Mouse (Mus musculus) midbrain, embryonic 12.5 days (tissue): ENCODE results near the gene Gigyf2. TPM values are rescaled to one million over a fixed set of nuclear protein-coding genes. Genes with fewer than 3 reads are reported as not detected.
"Not testable (repeated sequence)": the region's sequence is repeated elsewhere in the genome, so short reads cannot be mapped to it uniquely, and the experiment has no call there.

Source experiments
- ATAC-seq: fragments of 200-750 bp; cut with Nextera tagmentation; 2 replicates; pipeline ENCODE4 v1.8.0; 2017; ENCODE audit warnings: low read depth, moderate TSS enrichment, moderate library complexity; ENCODE audit not compliant: low FRiP score
- H3K27ac ChIP-seq: fragments of 300-500 bp; sonication (generic); replicated peaks from 2 replicates; pipeline ENCODE4 v1.5.1; 2016; ENCODE audit warnings: mild to moderate bottlenecking
- H3K27me3 ChIP-seq: fragments of 300-500 bp; sonication (generic); 2 replicates; pipeline ENCODE4 v1.6.1; 2016; ENCODE audit warnings: mild to moderate bottlenecking
- H3K36me3 ChIP-seq: fragments of 300-500 bp; sonication (generic); 2 replicates; pipeline ENCODE4 v1.6.1; 2016
- H3K4me1 ChIP-seq: fragments of 300-500 bp; sonication (generic); 2 replicates; pipeline ENCODE4 v1.6.1; 2016
- H3K4me2 ChIP-seq: fragments of 300-500 bp; sonication (generic); replicated peaks from 2 replicates; pipeline ENCODE4 v1.6.1; 2016; ENCODE audit warnings: mild to moderate bottlenecking, moderate library complexity
- H3K4me3 ChIP-seq: fragments of 300-500 bp; sonication (generic); 2 replicates; pipeline ENCODE4 v1.5.1; 2016; ENCODE audit warnings: mild to moderate bottlenecking
- H3K9ac ChIP-seq: fragments of 300-500 bp; sonication (generic); replicated peaks from 2 replicates; pipeline ENCODE4 v1.6.1; 2016; ENCODE audit warnings: mild to moderate bottlenecking, moderate library complexity
- H3K9me3 ChIP-seq: fragments of 300-500 bp; sonication (generic); 2 replicates; pipeline ENCODE4 v1.6.1; 2016; ENCODE audit warnings: mild to moderate bottlenecking
- WGBS: fragments of 180-500 bp; shearing (Covaris S2); methylation state at CpG from one replicate; pipeline ENCODE4 v1.1.7; 2016; 5-methylcytosine and 5-hydroxymethylcytosine counted together
- polyA plus RNA-seq: library from polyadenylated mRNA; unstranded; fragments of >200 nt; fragmentation: Nextera tagmentation; extraction: Ambion mirVana; gene quantifications from 2 replicates; pipeline ENCODE4 v1.2.1, GENCODE M21; 2016

Gigyf2 gene
- polyA plus RNA-seq, 1 experiment from 2014 or later, result 64.3 TPM

- ATAC-seq, result no peak
- H3K27me3 ChIP-seq, result no peaks in the 10 kb centered on the region
- H3K4me2 ChIP-seq, result no peak overlapping the region
- 0 out of 2 replicates have a peak, but pooled peaks cover 4% of the 10 kb centered on the region for H3K36me3 ChIP-seq
- WGBS, result 91% methylated on average over 7 of the region's 7 CpGs
- H3K9ac ChIP-seq, result no peak overlapping the region
- peaks cover 4% of the 10 kb centered on the region; the same call in 1 of the 2 replicates for H3K4me1 ChIP-seq
- no peak overlapping the region for H3K4me3 ChIP-seq
- no peak overlapping the region for H3K27ac ChIP-seq
- H3K9me3 ChIP-seq, result no peaks in the 10 kb centered on the region
Observed at GRCm38 (mm10) chr1:87396923-87397586, 70.3 kb downstream of the Gigyf2 start.

DNA sequence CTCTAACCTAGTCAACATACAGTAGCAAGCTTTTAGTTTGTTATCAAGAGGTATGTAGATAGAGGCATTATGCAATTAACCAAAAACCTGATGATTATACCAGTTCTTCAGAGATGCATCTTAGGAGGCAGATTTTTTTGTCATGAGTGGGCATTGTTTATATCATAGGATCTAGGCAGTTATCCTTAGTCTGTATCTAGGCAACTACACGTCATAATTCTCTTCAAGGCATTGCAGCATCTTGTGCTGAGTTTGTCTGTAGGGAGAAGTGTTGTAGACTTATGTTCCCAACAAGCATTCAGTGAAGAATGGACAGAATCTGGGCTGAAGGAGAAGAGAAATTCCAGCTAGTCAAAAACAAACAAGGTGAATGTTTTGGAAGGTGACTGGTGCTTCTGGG, 77.9 kb downstream of the Gigyf2 start:
- WGBS, result 86% methylated on average over 1 of the region's 1 CpGs
- Histone ChIP-seq H3K9ac (no peak overlapping the region), H3K4me1 (no peaks in the 10 kb centered on the region), H3K27ac (no peak overlapping the region), H3K36me3 (peaks cover 41% of the 10 kb centered on the region), H3K27me3 (no peaks in the 10 kb centered on the region), H3K9me3 (no peaks in the 10 kb centered on the region), H3K4me3 (no peak overlapping the region), H3K4me2 (no peak overlapping the region)
- ATAC-seq, result no peak

DNA sequence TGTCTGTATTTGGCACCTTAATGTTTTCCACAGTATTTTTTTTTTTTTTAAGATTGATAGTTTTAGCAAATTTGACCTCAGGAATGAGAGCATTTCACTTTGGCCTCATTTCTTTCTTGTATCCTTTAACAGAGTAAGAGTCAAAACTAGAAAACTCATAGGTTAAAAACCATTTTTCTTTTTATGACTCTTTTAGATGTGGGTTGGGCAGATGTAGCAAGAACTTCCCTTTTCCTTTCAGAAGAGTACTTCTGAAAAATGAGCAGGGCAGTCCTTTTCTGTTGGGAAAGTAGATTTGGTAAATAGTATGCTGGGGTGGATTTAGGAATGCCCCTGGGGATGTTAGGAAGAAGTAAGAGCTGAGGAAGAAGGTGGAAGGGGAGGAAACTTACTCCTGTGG, 79.2 kb downstream of the Gigyf2 start:
- Histone ChIP-seq H3K27ac (no peak overlapping the region), H3K9ac (no peak overlapping the region), H3K27me3 (no peaks in the 10 kb centered on the region), H3K4me1 (no peaks in the 10 kb centered on the region), H3K9me3 (no peaks in the 10 kb centered on the region), H3K36me3 (peaks cover 48% of the 10 kb centered on the region), H3K4me2 (no peak overlapping the region), H3K4me3 (no peak overlapping the region)
- ATAC-seq, result no peak

DNA sequence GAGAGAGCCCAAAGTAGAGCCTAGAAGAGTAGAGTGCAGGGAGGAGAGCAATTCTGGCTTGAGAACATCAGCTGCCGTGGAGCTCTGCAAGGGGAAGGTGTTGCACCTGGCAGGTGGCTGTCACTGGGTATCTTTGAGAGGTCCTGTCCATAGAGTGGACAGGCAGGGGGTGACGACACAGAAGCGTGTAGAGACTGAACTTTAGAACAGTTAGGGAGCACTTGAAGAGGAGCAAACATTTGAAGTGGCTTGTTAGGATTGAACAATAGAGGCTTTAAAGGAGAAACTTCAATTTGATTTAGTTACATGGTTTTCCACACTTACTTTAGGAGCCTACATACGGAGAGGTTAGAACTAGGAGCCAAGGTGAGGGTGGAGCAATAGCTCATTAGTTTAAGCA, 82.6 kb downstream of the Gigyf2 start:
- Histone ChIP-seq H3K27me3 (no peaks in the 10 kb centered on the region), H3K9ac (no peak overlapping the region), H3K4me1 (no peaks in the 10 kb centered on the region), H3K36me3 (peaks cover 70% of the 10 kb centered on the region), H3K27ac (no peak overlapping the region), H3K4me3 (no peak overlapping the region), H3K9me3 (no peaks in the 10 kb centered on the region), H3K4me2 (no peak overlapping the region)
- WGBS, result 91% methylated on average over 4 of the region's 4 CpGs
- ATAC-seq, result no peak

- Histone ChIP-seq H3K36me3 (peaks cover 48% of the 10 kb centered on the region), H3K27me3 (no peaks in the 10 kb centered on the region), H3K9ac (no peak overlapping the region), H3K4me2 (no peak overlapping the region), H3K9me3 (no peaks in the 10 kb centered on the region), H3K27ac (no peak overlapping the region), H3K4me3 (no peak overlapping the region), H3K4me1 (no peaks in the 10 kb centered on the region)
- 97% methylated on average over 4 of the region's 4 CpGs for WGBS
- no peak for ATAC-seq
Observed at GRCm38 (mm10) chr1:87418733-87419132, 91.9 kb downstream of the Gigyf2 start.

DNA sequence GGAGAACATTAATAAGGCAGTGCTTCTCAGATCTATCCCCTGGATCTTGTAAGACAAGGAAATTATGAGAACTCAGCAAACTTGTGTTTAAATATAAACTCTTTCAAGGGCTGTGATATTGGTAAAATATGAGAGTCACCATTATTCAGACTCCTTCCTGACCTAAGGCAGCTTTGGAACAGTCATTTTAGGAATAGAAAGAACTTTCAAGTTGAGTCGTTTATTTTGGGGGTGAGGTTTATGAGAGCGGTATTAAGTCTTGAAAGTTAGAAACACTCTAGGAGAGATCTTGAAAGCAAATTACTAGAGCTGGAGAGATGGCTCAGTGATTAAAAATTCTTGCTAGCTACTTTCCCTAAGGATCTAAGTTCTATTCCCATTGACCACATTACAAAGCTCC, 108.3 kb downstream of the Gigyf2 start:
- 92% methylated on average over 2 of the region's 2 CpGs for WGBS
- Histone ChIP-seq H3K4me1 (no peaks in the 10 kb centered on the region), H3K4me2 (no peak overlapping the region), H3K27me3 (no peaks in the 10 kb centered on the region), H3K27ac (no peak overlapping the region), H3K4me3 (no peak overlapping the region), H3K9me3 (no peaks in the 10 kb centered on the region), H3K9ac (no peak overlapping the region), H3K36me3 (peaks cover 65% of the 10 kb centered on the region)
- no peak for ATAC-seq

GRCm38 (mm10) chr1:87436583-87436982, 109.8 kb downstream of the Gigyf2 start:
- Histone ChIP-seq H3K9ac (no peak overlapping the region), H3K9me3 (no peaks in the 10 kb centered on the region), H3K27me3 (no peaks in the 10 kb centered on the region), H3K4me2 (no peak overlapping the region), H3K4me3 (no peak overlapping the region), H3K36me3 (peaks cover 69% of the 10 kb centered on the region), H3K27ac (no peak overlapping the region), H3K4me1 (no peaks in the 10 kb centered on the region)
- ATAC-seq, result no peak
- WGBS, result 94% methylated on average over 6 of the region's 6 CpGs

GRCm38 (mm10) chr1:87447183-87448104, 120.6 kb downstream of the Gigyf2 start:
- Histone ChIP-seq H3K27me3 (no peaks in the 10 kb centered on the region), H3K9me3 (no peaks in the 10 kb centered on the region), H3K36me3 (peaks cover 71% of the 10 kb centered on the region), H3K9ac (no peak overlapping the region), H3K4me2 (no peak overlapping the region), H3K27ac (no peak overlapping the region), H3K4me3 (no peak overlapping the region), H3K4me1 (no peaks in the 10 kb centered on the region)
- WGBS, result 39% methylated on average over 5 of the region's 5 CpGs
- ATAC-seq, result no peak

DNA sequence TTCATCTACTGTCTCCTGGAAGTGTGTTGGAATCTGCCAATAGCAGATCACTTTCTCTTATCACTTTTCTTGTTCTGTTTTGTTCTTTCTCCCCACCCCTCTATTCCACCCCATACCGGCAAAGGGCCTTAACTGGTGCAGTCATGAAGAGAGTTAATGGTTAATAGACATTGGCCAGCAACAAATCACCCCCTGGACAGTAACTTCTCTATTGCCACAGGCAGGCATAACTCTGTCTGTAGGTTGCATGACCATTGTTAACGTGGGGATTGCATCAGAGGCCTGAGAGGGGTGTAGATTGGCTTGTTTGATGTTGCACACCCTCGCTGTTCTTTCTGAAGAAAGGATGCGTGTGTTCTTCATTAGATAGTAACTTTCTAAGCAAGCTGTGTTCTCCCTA, 122.6 kb downstream of the Gigyf2 start:
- Histone ChIP-seq H3K9me3 (no peaks in the 10 kb centered on the region), H3K4me2 (no peak overlapping the region), H3K9ac (no peak overlapping the region), H3K4me1 (no peaks in the 10 kb centered on the region), H3K27me3 (no peaks in the 10 kb centered on the region), H3K27ac (no peak overlapping the region), H3K36me3 (peaks cover 58% of the 10 kb centered on the region), H3K4me3 (no peak overlapping the region)
- 94% methylated on average over 4 of the region's 4 CpGs for WGBS
- no peak for ATAC-seq

GRCm38 (mm10) chr1:87456425-87456824, 129.6 kb downstream of the Gigyf2 start:
- H3K4me3 ChIP-seq, result no peak overlapping the region
- no peak overlapping the region for H3K9ac ChIP-seq
- ATAC-seq, result no peak
- H3K4me1 ChIP-seq, result no peaks in the 10 kb centered on the region
- no peak overlapping the region for H3K27ac ChIP-seq
- H3K9me3 ChIP-seq, result 0 out of 2 replicates have a peak, but pooled peaks cover 4% of the 10 kb centered on the region
- H3K4me2 ChIP-seq, result no peak overlapping the region
- WGBS, result 100% methylated on average over 1 of the region's 1 CpGs
- no peaks in the 10 kb centered on the region for H3K27me3 ChIP-seq
- H3K36me3 ChIP-seq, result no peaks in the 10 kb centered on the region

- ATAC-seq, result no peak
- 88% methylated on average over 4 of the region's 4 CpGs for WGBS
- H3K4me3 ChIP-seq, result no peak overlapping the region
- no peak overlapping the region for H3K27ac ChIP-seq
- no peaks in the 10 kb centered on the region for H3K27me3 ChIP-seq
- no peaks in the 10 kb centered on the region for H3K4me1 ChIP-seq
- H3K36me3 ChIP-seq, result no peaks in the 10 kb centered on the region
- no peak overlapping the region for H3K4me2 ChIP-seq
- H3K9ac ChIP-seq, result no peak overlapping the region
- H3K9me3 ChIP-seq, result 0 out of 2 replicates have a peak, but pooled peaks cover 4% of the 10 kb centered on the region
Observed at GRCm38 (mm10) chr1:87458045-87458444, 131.2 kb downstream of the Gigyf2 start.

DNA sequence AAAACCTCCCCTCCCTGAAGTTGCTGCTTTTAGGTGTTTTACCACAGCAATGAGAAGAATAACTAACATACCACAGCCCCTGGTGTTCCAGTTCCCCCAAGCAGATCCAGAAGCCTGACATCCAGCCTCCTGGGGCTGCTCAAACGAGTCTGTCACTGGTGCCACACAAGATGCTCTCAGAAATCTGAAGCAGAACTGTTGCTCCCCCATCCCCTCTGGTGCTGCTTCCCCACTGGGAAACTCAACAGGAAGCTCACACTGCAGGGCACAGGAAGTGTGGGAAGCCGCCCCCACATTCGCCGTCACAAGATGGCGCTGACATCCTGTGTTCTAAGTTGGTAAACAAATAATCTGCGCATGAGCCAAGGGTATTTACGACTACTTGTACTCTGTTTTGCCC, 133.1 kb downstream of the Gigyf2 start:
- not testable (repeated sequence) for H3K27ac ChIP-seq, H3K27me3 ChIP-seq, H3K9ac ChIP-seq, H3K4me3 ChIP-seq, H3K4me1 ChIP-seq, H3K4me2 ChIP-seq, H3K9me3 ChIP-seq, ATAC-seq, H3K36me3 ChIP-seq
- 89% methylated on average over 6 of the region's 7 CpGs for WGBS
